Mouse (Mus musculus) small intestine, adult 2 months (tissue): ENCODE measurements at regions not wholly inside any gene's neighbourhood (a gene's known extent, or its start where the extent isn't known, plus 50 kb on each side); places are given as distances from the start of the nearest gene placed in this dataset.

Experiments used
- CTCF ChIP-seq: fragments of 200-500 bp; IDR thresholded peaks from 2 replicates; pipeline ENCODE4 v1.5.1; 2012; ENCODE audit warnings: low read depth, mild to moderate bottlenecking, control low read depth, inconsistent platforms, low read length, moderate library complexity, mixed read lengths; ENCODE audit not compliant: insufficient replicate concordance, insufficient read length; ENCODE audit errors: extremely low read depth
- POLR2A ChIP-seq: fragments of 200-500 bp; IDR thresholded peaks from 2 replicates; pipeline ENCODE4 v1.6.1; 2012; ENCODE audit warnings: low read depth, mild to moderate bottlenecking, control low read depth, inconsistent platforms, low read length, moderate library complexity

GRCm38 (mm10) chr9:23158499-23158898, 64.4 kb upstream of the Bmper start:
- TF ChIP-seq CTCF (no peak), POLR2A (no peak)
